Mouse (Mus musculus): Measurements from ENCODE around the gene Ckm. TPM values are rescaled to one million over a fixed set of nuclear protein-coding genes. Genes with fewer than 3 reads are reported as not detected.
A peak's percentile ranks its signal among the peaks of the same experiment; 100 is the strongest.

Ckm gene
- 0.66 TPM in 1 of 2 replicates, not detected in the other for polyA plus RNA-seq (2012; rRNA removed)

DNA sequence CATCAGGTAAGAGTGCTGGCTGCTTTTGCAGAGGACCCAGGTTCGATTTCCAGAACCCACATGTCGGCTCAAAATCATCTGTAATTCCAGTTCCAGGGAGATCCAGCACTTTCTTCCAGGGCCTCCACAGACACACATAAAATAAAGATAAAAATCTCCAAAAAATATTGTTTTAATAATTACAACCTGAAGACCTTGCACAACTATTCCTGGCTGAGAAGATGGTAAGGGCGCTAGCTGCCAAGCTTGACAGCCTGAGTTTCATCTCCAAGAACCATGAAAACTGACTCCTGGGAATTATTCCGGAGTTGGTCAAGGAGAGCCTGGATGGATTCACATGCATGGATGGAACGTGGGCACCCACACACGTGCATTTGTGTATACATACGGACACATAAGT, at the start of gene Ckm:
Ckm (plus strand) TSS at position 301 of the 400 bp plus-strand sequence.
- Histone ChIP-seq H3K4me3 (ENCODE audit: insufficient read depth, low read length) (peak within 1 kb of the TSS; percentile 15; the same call in 1 of the 2 replicates), H3K27ac (ENCODE audit: insufficient read depth, low read length) (no peak within 1 kb of the TSS), H3K4me1 (ENCODE audit: control insufficient read depth, insufficient read depth, low read length) (no peaks in the 10 kb centered on the region)
- TF ChIP-seq POLR2A (IDR thresholded peaks at IDR 0.05; ENCODE audit: extremely low read depth, insufficient read depth, low read length) (no peak), CTCF (IDR thresholded peaks at IDR 0.05; ENCODE audit: extremely low read depth, insufficient read depth, low read length) (no peak)

DNA sequence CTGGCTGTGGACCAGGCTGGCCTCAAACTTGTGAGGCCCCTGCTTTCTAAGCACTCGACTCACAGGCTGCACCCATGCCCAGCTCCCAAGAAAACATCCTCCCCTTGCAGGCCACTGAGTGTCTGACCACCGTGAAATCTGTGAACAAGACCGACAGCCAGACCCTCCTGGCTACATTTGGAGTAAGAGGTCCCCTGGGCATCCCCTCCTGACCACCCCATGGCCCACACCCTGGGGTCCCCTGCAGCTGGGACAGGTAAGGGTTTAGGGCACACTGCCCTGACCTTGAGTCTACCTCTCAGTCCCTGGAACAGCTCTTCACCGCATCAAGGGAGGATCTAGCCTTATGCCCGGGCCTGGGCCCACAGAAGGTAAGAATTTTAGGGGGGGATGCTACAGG, 49.6 kb upstream of the Ckm start:
- Histone ChIP-seq H3K4me3 (ENCODE audit: insufficient read depth, low read length) (no peak overlapping the region), H3K4me1 (ENCODE audit: control insufficient read depth, insufficient read depth, low read length) (no peaks in the 10 kb centered on the region), H3K27ac (ENCODE audit: insufficient read depth, low read length) (no peak overlapping the region)
- TF ChIP-seq CTCF (IDR thresholded peaks at IDR 0.05; ENCODE audit: extremely low read depth, insufficient read depth, low read length) (no peak), POLR2A (IDR thresholded peaks at IDR 0.05; ENCODE audit: extremely low read depth, insufficient read depth, low read length) (no peak)

GRCm38 (mm10) chr7:19356311-19356710, 48.3 kb upstream of the Ckm start:
- Histone ChIP-seq H3K4me1 (ENCODE audit: control insufficient read depth, insufficient read depth, low read length) (no peaks in the 10 kb centered on the region), H3K4me3 (ENCODE audit: insufficient read depth, low read length) (no peak overlapping the region), H3K27ac (ENCODE audit: insufficient read depth, low read length) (no peak overlapping the region)
- no peak for TF ChIP-seq POLR2A (IDR thresholded peaks at IDR 0.05; ENCODE audit: extremely low read depth, insufficient read depth, low read length)

- TF ChIP-seq CTCF (IDR thresholded peaks at IDR 0.05; ENCODE audit: extremely low read depth, insufficient read depth, low read length) (no peak), POLR2A (IDR thresholded peaks at IDR 0.05; ENCODE audit: extremely low read depth, insufficient read depth, low read length) (no peak)
- Histone ChIP-seq H3K4me1 (ENCODE audit: control insufficient read depth, insufficient read depth, low read length) (no peaks in the 10 kb centered on the region), H3K27ac (ENCODE audit: insufficient read depth, low read length) (no peak overlapping the region), H3K4me3 (ENCODE audit: insufficient read depth, low read length) (peak overlapping the region; percentile 47; the same call in 1 of the 2 replicates)
Observed at GRCm38 (mm10) chr7:19357381-19358375, 46.9 kb upstream of the Ckm start.

GRCm38 (mm10) chr7:19358634-19359033, 45.9 kb upstream of the Ckm start:
- H3K27ac ChIP-seq (ENCODE audit: insufficient read depth, low read length) = no peak overlapping the region
- no peaks in the 10 kb centered on the region for H3K4me1 ChIP-seq (ENCODE audit: control insufficient read depth, insufficient read depth, low read length)
- TF ChIP-seq POLR2A (IDR thresholded peaks at IDR 0.05; ENCODE audit: extremely low read depth, insufficient read depth, low read length) = no peak
- no peak for TF ChIP-seq CTCF (IDR thresholded peaks at IDR 0.05; ENCODE audit: extremely low read depth, insufficient read depth, low read length)
- H3K4me3 ChIP-seq (ENCODE audit: insufficient read depth, low read length) = peak overlapping the region; percentile 47

GRCm38 (mm10) chr7:19359299-19359891, 45.2 kb upstream of the Ckm start, which contains the start of the genes Cd3eap and Ppp1r13l:
Cd3eap (minus strand) TSS chr7:19359483.
Ppp1r13l (plus strand) TSS chr7:19359749.
- peak within 1 kb of the TSS; percentile 47 for H3K4me3 ChIP-seq (ENCODE audit: insufficient read depth, low read length)
- no peak within 1 kb of the TSS for H3K27ac ChIP-seq (ENCODE audit: insufficient read depth, low read length)
- no peaks in the 10 kb centered on the region for H3K4me1 ChIP-seq (ENCODE audit: control insufficient read depth, insufficient read depth, low read length)
- TF ChIP-seq CTCF (IDR thresholded peaks at IDR 0.05; ENCODE audit: extremely low read depth, insufficient read depth, low read length) = no peak
- peak; percentile 85 for TF ChIP-seq POLR2A (IDR thresholded peaks at IDR 0.05; ENCODE audit: extremely low read depth, insufficient read depth, low read length)

- Histone ChIP-seq H3K4me3 (ENCODE audit: insufficient read depth, low read length) (peak overlapping the region; percentile 47), H3K4me1 (ENCODE audit: control insufficient read depth, insufficient read depth, low read length) (no peaks in the 10 kb centered on the region), H3K27ac (ENCODE audit: insufficient read depth, low read length) (no peak overlapping the region)
- no peak for TF ChIP-seq CTCF (IDR thresholded peaks at IDR 0.05; ENCODE audit: extremely low read depth, insufficient read depth, low read length)
- no peak for TF ChIP-seq POLR2A (IDR thresholded peaks at IDR 0.05; ENCODE audit: extremely low read depth, insufficient read depth, low read length)
Observed at GRCm38 (mm10) chr7:19359892-19360641, 44.5 kb upstream of the Ckm start.

DNA sequence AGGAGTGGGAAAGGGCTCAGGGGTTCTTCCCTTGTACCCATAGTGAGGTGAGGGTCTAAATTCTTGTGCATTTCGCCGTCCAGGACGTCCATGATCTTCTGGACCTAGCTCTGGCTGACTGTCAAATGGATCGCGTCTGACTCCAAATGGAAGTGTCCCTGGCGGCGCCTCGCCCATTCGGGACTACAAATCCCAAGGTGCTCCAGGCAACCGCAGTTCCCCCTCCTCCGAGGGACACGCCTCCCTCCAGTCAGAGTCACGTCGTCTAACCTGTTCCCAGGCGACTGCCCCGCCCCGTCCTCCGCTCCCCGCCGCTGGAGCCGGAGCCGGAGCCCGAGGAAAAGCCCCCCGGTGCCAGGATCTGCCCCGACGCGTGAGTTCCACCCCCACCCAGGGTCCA, 43.6 kb upstream of the Ckm start:
- TF ChIP-seq CTCF (IDR thresholded peaks at IDR 0.05; ENCODE audit: extremely low read depth, insufficient read depth, low read length) (no peak), POLR2A (IDR thresholded peaks at IDR 0.05; ENCODE audit: extremely low read depth, insufficient read depth, low read length) (peak; percentile 46; the same call in 1 of the 2 replicates)
- H3K27ac ChIP-seq (ENCODE audit: insufficient read depth, low read length) = no peak overlapping the region
- H3K4me3 ChIP-seq (ENCODE audit: insufficient read depth, low read length) = peak overlapping the region; percentile 47
- no peaks in the 10 kb centered on the region for H3K4me1 ChIP-seq (ENCODE audit: control insufficient read depth, insufficient read depth, low read length)

GRCm38 (mm10) chr7:19361720-19362119, 42.9 kb upstream of the Ckm start:
- TF ChIP-seq CTCF (IDR thresholded peaks at IDR 0.05; ENCODE audit: extremely low read depth, insufficient read depth, low read length) = peak; percentile 52
- TF ChIP-seq POLR2A (IDR thresholded peaks at IDR 0.05; ENCODE audit: extremely low read depth, insufficient read depth, low read length) = no peak
- Histone ChIP-seq H3K27ac (ENCODE audit: insufficient read depth, low read length) (no peak overlapping the region), H3K4me3 (ENCODE audit: insufficient read depth, low read length) (peak overlapping the region; percentile 47), H3K4me1 (ENCODE audit: control insufficient read depth, insufficient read depth, low read length) (no peaks in the 10 kb centered on the region)

Data from cortical plate, adult 2 months (tissue).